ENCODE assay signal across 28 mouse cellular contexts in genomic region chr15:63651120-63651519, GRCm38 (mm10).
A peak's percentile ranks its signal among the peaks of the same experiment; 100 is the strongest.
DNase-seq lines count a peak whose midpoint lies in the region; ATAC-seq and TF ChIP-seq lines count a peak whose summit lies in the region.
"Had no signal": no experiment of that assay in that cellular context is flagged by ENCODE, and none has a peak within 500 bp of the region (broad histone marks: within the 10 kb centered on the region; RNA-seq: fewer than 3 reads in every experiment).

No protein-coding gene starts in this region.

- no peak overlapping the region for H3K4me2 ChIP-seq in forebrain, embryonic 14.5 days (ENCODE audit: low read length)
- H3K4me2 ChIP-seq in hindbrain, embryonic 14.5 days (replicated peaks): no peak overlapping the region
- H3K4me2 ChIP-seq in midbrain, postnatal 0 days (ENCODE audit: low read depth, low read length, poor library complexity, severe bottlenecking): no peak overlapping the region
- no peak overlapping the region for H3K4me2 ChIP-seq in midbrain, embryonic 13.5 days (replicated peaks)
- H3K4me2 ChIP-seq: embryonic facial prominence, embryonic 13.5 days; heart, embryonic 11.5 days; hindbrain, embryonic 15.5 days; intestine, embryonic 15.5 days had no signal

- TF ChIP-seq CTCF in midbrain, postnatal 0 days (IDR thresholded peaks at IDR 0.05): no peak

- H3K36me3 ChIP-seq in forebrain, embryonic 14.5 days (ENCODE audit: control insufficient read depth, insufficient read depth, low read length): no peaks in the 10 kb centered on the region
- H3K36me3 ChIP-seq in forebrain, embryonic 10.5 days (replicated peaks): no peaks in the 10 kb centered on the region
- no peaks in the 10 kb centered on the region for H3K36me3 ChIP-seq in hindbrain, embryonic 14.5 days (replicated peaks; ENCODE audit: control insufficient read depth, insufficient read depth)
- no peaks in the 10 kb centered on the region for H3K36me3 ChIP-seq in hindbrain, embryonic 10.5 days
- H3K36me3 ChIP-seq in midbrain, postnatal 0 days (ENCODE audit: insufficient read depth, low read length): no peaks in the 10 kb centered on the region
- no peaks in the 10 kb centered on the region for H3K36me3 ChIP-seq in midbrain, embryonic 13.5 days
- H3K36me3 ChIP-seq: embryonic facial prominence, embryonic 10.5 days; embryonic facial prominence, embryonic 13.5 days; G1E; hindbrain, embryonic 15.5 days; intestine, embryonic 15.5 days had no signal

- H3K4me3 ChIP-seq in forebrain, embryonic 14.5 days (ENCODE audit: low read depth, low read length): no peak overlapping the region
- H3K4me3 ChIP-seq in forebrain, embryonic 10.5 days: no peak overlapping the region
- no peak overlapping the region for H3K4me3 ChIP-seq in hindbrain, embryonic 14.5 days (replicated peaks; ENCODE audit: low read length)
- H3K4me3 ChIP-seq in hindbrain, embryonic 10.5 days: no peak overlapping the region
- H3K4me3 ChIP-seq in midbrain, postnatal 0 days (ENCODE audit: low read depth, low read length): no peak overlapping the region
- H3K4me3 ChIP-seq in midbrain, embryonic 13.5 days (replicated peaks): no peak overlapping the region
- H3K4me3 ChIP-seq: embryonic facial prominence, embryonic 10.5 days; embryonic facial prominence, embryonic 13.5 days; erythroblast, embryonic 14.5 days; gastrocnemius, adult 2 months; hindbrain, embryonic 15.5 days; intestine, embryonic 15.5 days had no signal

- H3K9me3 ChIP-seq in forebrain, embryonic 14.5 days (replicated peaks; ENCODE audit: control insufficient read depth, low read length): no peaks in the 10 kb centered on the region
- H3K9me3 ChIP-seq in forebrain, embryonic 10.5 days: no peaks in the 10 kb centered on the region
- H3K9me3 ChIP-seq in hindbrain, embryonic 14.5 days (ENCODE audit: control insufficient read depth, low read length): no peaks in the 10 kb centered on the region
- no peaks in the 10 kb centered on the region for H3K9me3 ChIP-seq in hindbrain, embryonic 10.5 days
- H3K9me3 ChIP-seq in midbrain, postnatal 0 days (ENCODE audit: low read length): no peaks in the 10 kb centered on the region
- H3K9me3 ChIP-seq in midbrain, embryonic 13.5 days: no peaks in the 10 kb centered on the region
- H3K9me3 ChIP-seq: embryonic facial prominence, embryonic 10.5 days; embryonic facial prominence, embryonic 13.5 days; G1E; hindbrain, embryonic 15.5 days; intestine, embryonic 15.5 days had no signal

- peak; percentile 76 for DNase-seq in forebrain, embryonic 14.5 days (ENCODE audit: low spot score)
- DNase-seq in forebrain, embryonic 10.5 days (ENCODE audit: extremely low spot score, low spot score): no peak
- DNase-seq in hindbrain, embryonic 14.5 days (ENCODE audit: low spot score): peak; percentile 51
- no peak for DNase-seq in hindbrain, embryonic 10.5 days (ENCODE audit: low spot score)
- DNase-seq in midbrain, postnatal 0 days (ENCODE audit: low spot score): peak; percentile 26
- DNase-seq: adrenal gland, postnatal 10 days; adrenal gland, postnatal 36 days; B cell, adult 2 months; cerebellum, adult 11 months; cerebellum, adult 2 months; cerebellum, adult 9-11 months; cerebellum, postnatal 36 days; embryo, embryonic 11 days; gastrocnemius, adult 2 months; gastrocnemius, postnatal 14 days; heart, adult 11 months; kidney, adult 11 months; kidney, adult 8-10 months had no signal

- 33% methylated on average over 7 of the region's 7 CpGs for WGBS in forebrain, embryonic 14.5 days
- WGBS in forebrain, embryonic 10.5 days: 87% methylated on average over 7 of the region's 7 CpGs
- 70% methylated on average over 7 of the region's 7 CpGs for WGBS in hindbrain, embryonic 14.5 days
- WGBS in hindbrain, embryonic 10.5 days: 90% methylated on average over 7 of the region's 7 CpGs
- WGBS in midbrain, postnatal 0 days: 63% methylated on average over 7 of the region's 7 CpGs
- WGBS in midbrain, embryonic 13.5 days: 81% methylated on average over 7 of the region's 7 CpGs

- no peaks in the 10 kb centered on the region for H3K4me1 ChIP-seq in forebrain, embryonic 14.5 days (ENCODE audit: control insufficient read depth, insufficient read depth, low read length)
- peaks cover 26% of the 10 kb centered on the region for H3K4me1 ChIP-seq in forebrain, embryonic 10.5 days
- no peaks in the 10 kb centered on the region for H3K4me1 ChIP-seq in hindbrain, embryonic 14.5 days (replicated peaks; ENCODE audit: control insufficient read depth, insufficient read depth, low read length)
- peaks cover 6% of the 10 kb centered on the region for H3K4me1 ChIP-seq in hindbrain, embryonic 10.5 days (replicated peaks)
- H3K4me1 ChIP-seq in midbrain, postnatal 0 days (ENCODE audit: insufficient read depth, low read length): no peaks in the 10 kb centered on the region
- no peaks in the 10 kb centered on the region for H3K4me1 ChIP-seq in midbrain, embryonic 13.5 days (replicated peaks)
- H3K4me1 ChIP-seq: hindbrain, embryonic 15.5 days; intestine, embryonic 15.5 days had no signal

- peak; percentile 27; the same call in 1 of the 2 replicates for ATAC-seq in forebrain, embryonic 14.5 days
- ATAC-seq in hindbrain, embryonic 14.5 days (ENCODE audit: low FRiP score): no peak
- no peak for ATAC-seq in midbrain, postnatal 0 days (ENCODE audit: low FRiP score)
- ATAC-seq in midbrain, embryonic 13.5 days: no peak
- ATAC-seq: intestine, embryonic 15.5 days; Patski had no signal

- H3K27me3 ChIP-seq in forebrain, embryonic 14.5 days (replicated peaks; ENCODE audit: control insufficient read depth, insufficient read depth, low read length): no peaks in the 10 kb centered on the region
- H3K27me3 ChIP-seq in forebrain, embryonic 10.5 days (ENCODE audit: poor library complexity, severe bottlenecking): no peaks in the 10 kb centered on the region
- no peaks in the 10 kb centered on the region for H3K27me3 ChIP-seq in hindbrain, embryonic 14.5 days (ENCODE audit: control insufficient read depth, insufficient read depth, low read length)
- H3K27me3 ChIP-seq in hindbrain, embryonic 10.5 days (ENCODE audit: insufficient read depth, poor library complexity, severe bottlenecking): peaks cover 9% of the 10 kb centered on the region; the same call in 1 of the 2 replicates
- no peaks in the 10 kb centered on the region for H3K27me3 ChIP-seq in midbrain, postnatal 0 days (ENCODE audit: insufficient read depth, low read length)
- H3K27me3 ChIP-seq in midbrain, embryonic 13.5 days: peaks cover 13% of the 10 kb centered on the region
- H3K27me3 ChIP-seq: CH12.LX; embryonic facial prominence, embryonic 13.5 days; intestine, embryonic 15.5 days; Patski had no signal

- no peak overlapping the region for H3K9ac ChIP-seq in forebrain, embryonic 14.5 days (ENCODE audit: low read length)
- no peak overlapping the region for H3K9ac ChIP-seq in hindbrain, embryonic 14.5 days
- H3K9ac ChIP-seq in midbrain, postnatal 0 days (replicated peaks; ENCODE audit: low read length, poor library complexity, severe bottlenecking): no peak overlapping the region
- H3K9ac ChIP-seq in midbrain, embryonic 13.5 days (replicated peaks): no peak overlapping the region
- H3K9ac ChIP-seq: embryonic facial prominence, embryonic 13.5 days; hindbrain, embryonic 15.5 days; intestine, embryonic 15.5 days had no signal

- no peak overlapping the region for H3K27ac ChIP-seq in forebrain, embryonic 14.5 days (ENCODE audit: low read depth, low read length)
- no peak overlapping the region for H3K27ac ChIP-seq in forebrain, embryonic 10.5 days
- no peak overlapping the region for H3K27ac ChIP-seq in hindbrain, embryonic 14.5 days
- H3K27ac ChIP-seq in hindbrain, embryonic 10.5 days: no peak overlapping the region
- H3K27ac ChIP-seq in midbrain, postnatal 0 days (ENCODE audit: low read depth, low read length): no peak overlapping the region
- H3K27ac ChIP-seq in midbrain, embryonic 13.5 days: no peak overlapping the region
- H3K27ac ChIP-seq: embryonic facial prominence, embryonic 10.5 days; embryonic facial prominence, embryonic 13.5 days; gastrocnemius, adult 2 months; hindbrain, embryonic 15.5 days; intestine, embryonic 15.5 days had no signal

Comparison
In these comparisons a context has a peak if more than half of its experiments do, and no peak if none do; other contexts are left out.
1. DNase-seq: peak in forebrain, embryonic 14.5 days (single experiment), hindbrain, embryonic 14.5 days (single experiment) and midbrain, postnatal 0 days (single experiment); none in forebrain, embryonic 10.5 days (single experiment) and hindbrain, embryonic 10.5 days (single experiment).